ENCODE assay signal across 7 mouse cellular contexts in genomic region chr8:83652744-83653661, GRCm38 (mm10). TPM values are rescaled to one million over a fixed set of nuclear protein-coding genes. Genes with fewer than 3 reads are reported as not detected.
DNase-seq lines count a peak whose midpoint lies in the region; ATAC-seq and TF ChIP-seq lines count a peak whose summit lies in the region.

No protein-coding gene starts in this region.

- 1% methylated on average over 42 of the region's 46 CpGs for WGBS in spleen, adult 2 months
- WGBS in heart, embryonic 13.5 days, result 1% methylated on average over 37 of the region's 46 CpGs

- peak overlapping the region; percentile 66 for H3K27ac ChIP-seq in spleen, adult 2 months (ENCODE audit: insufficient read depth, low read length)
- 0 out of 2 replicates have a peak overlapping the region, but pooled peaks have one; percentile 6 for H3K27ac ChIP-seq in brown adipose tissue, adult 24 weeks (replicated peaks; ENCODE audit: low read depth, low read length)
- peak overlapping the region; percentile 76 for H3K27ac ChIP-seq in heart, embryonic 13.5 days (replicated peaks)

- H3K4me2 ChIP-seq in heart, embryonic 13.5 days, result peak overlapping the region; percentile 95

- peaks cover 15% of the 10 kb centered on the region for H3K4me1 ChIP-seq in spleen, adult 2 months (ENCODE audit: control insufficient read depth, insufficient read depth, insufficient read length)
- peaks cover 5% of the 10 kb centered on the region for H3K4me1 ChIP-seq in brown adipose tissue, adult 24 weeks (ENCODE audit: control insufficient read depth, insufficient read depth, insufficient read length, low read length)
- peaks cover 28% of the 10 kb centered on the region for H3K4me1 ChIP-seq in heart, embryonic 13.5 days

- peak overlapping the region; percentile 88 for H3K9ac ChIP-seq in heart, embryonic 13.5 days

- ATAC-seq in heart, embryonic 13.5 days (ENCODE audit: extremely low read depth, insufficient number of reproducible peaks, low FRiP score, low TSS enrichment), result 0 out of 2 replicates have a peak, but pooled peaks have one; percentile 4

- no peak for TF ChIP-seq POLR2A in spleen, adult 2 months (IDR thresholded peaks at IDR 0.05; ENCODE audit: low read depth, low read length)

- no peaks in the 10 kb centered on the region; the same call in 1 of the 2 replicates for H3K27me3 ChIP-seq in spleen, adult 2 months (ENCODE audit: control insufficient read depth, insufficient read depth, low read length)
- no peaks in the 10 kb centered on the region for H3K27me3 ChIP-seq in heart, embryonic 13.5 days (replicated peaks)

- no peaks in the 10 kb centered on the region for H3K36me3 ChIP-seq in spleen, adult 2 months (ENCODE audit: control insufficient read depth, insufficient read depth, low read length)
- H3K36me3 ChIP-seq in heart, embryonic 13.5 days, result peaks cover 27% of the 10 kb centered on the region

- no peaks in the 10 kb centered on the region for H3K9me3 ChIP-seq in heart, embryonic 13.5 days

- no peak for DNase-seq in spleen, adult 2 months (ENCODE audit: low read depth in 1 of 2, low spot score in 2 of 2)
- DNase-seq in spleen, adult 12 weeks (ENCODE audit: low spot score), result no peak
- peak; percentile 47 for DNase-seq in liver
- DNase-seq in neural tube, embryonic 10.5 days (ENCODE audit: extremely low spot score, low spot score), result peak; percentile 33
- no peak for DNase-seq in right cerebral cortex, adult 18-20 months

- H3K4me3 ChIP-seq in spleen, adult 2 months (ENCODE audit: extremely low read depth, insufficient read depth, insufficient read length), result peak overlapping the region; percentile 93
- H3K4me3 ChIP-seq in brown adipose tissue, adult 24 weeks (ENCODE audit: insufficient read depth, low read depth, low read length), result peak overlapping the region; percentile 83
- peak overlapping the region; percentile 77 for H3K4me3 ChIP-seq in heart, embryonic 13.5 days

- TF ChIP-seq CTCF in spleen, adult 2 months (IDR thresholded peaks at IDR 0.05; ENCODE audit: extremely low read depth, insufficient read depth, insufficient read length, insufficient replicate concordance), result no peak

RNA-seq across cellular contexts. Expression of gene Gipc1, which starts 0.5 kb away (rescaled TPM):
- 27.7 and 32.5 TPM in 2 replicates for polyA plus RNA-seq in spleen, adult 2 months (2012; rRNA removed)
- polyA plus RNA-seq in brown adipose tissue, adult 24 weeks (2012; ENCODE audit: insufficient read depth, insufficient read length, missing spikeins), result 20.8 and 21.2 TPM in 2 replicates
- 155 and 164 TPM in 2 replicates for polyA plus RNA-seq in heart, embryonic 13.5 days (2015; fragmentation: Nextera tagmentation; extraction: Ambion mirVana)

RNA-seq across cellular contexts. Expression of gene Ptger1, which starts 13.5 kb away (rescaled TPM):
- 2.3 TPM in 2 replicates for polyA plus RNA-seq in spleen, adult 2 months (2012; rRNA removed)
- not detected in 2 replicates for polyA plus RNA-seq in brown adipose tissue, adult 24 weeks (2012; ENCODE audit: insufficient read depth, insufficient read length, missing spikeins)
- polyA plus RNA-seq in heart, embryonic 13.5 days (2015; fragmentation: Nextera tagmentation; extraction: Ambion mirVana), result 0.35 and 0.41 TPM in 2 replicates

RNA-seq across cellular contexts. Expression of gene Dnajb1, which starts 45.0 kb away (rescaled TPM):
- 24.9 and 30.8 TPM in 2 replicates for polyA plus RNA-seq in spleen, adult 2 months (2012; rRNA removed)
- polyA plus RNA-seq in brown adipose tissue, adult 24 weeks (2012; ENCODE audit: insufficient read depth, insufficient read length, missing spikeins), result 25.0 and 50.3 TPM in 2 replicates
- 41.4 and 47.4 TPM in 2 replicates for polyA plus RNA-seq in heart, embryonic 13.5 days (2015; fragmentation: Nextera tagmentation; extraction: Ambion mirVana)

RNA-seq across cellular contexts. Expression of gene Tecr, which starts 45.2 kb away (rescaled TPM):
- polyA plus RNA-seq in spleen, adult 2 months (2012; rRNA removed), result 309 and 381 TPM in 2 replicates
- 552 and 608 TPM in 2 replicates for polyA plus RNA-seq in brown adipose tissue, adult 24 weeks (2012; ENCODE audit: insufficient read depth, insufficient read length, missing spikeins)
- 438 and 474 TPM in 2 replicates for polyA plus RNA-seq in heart, embryonic 13.5 days (2015; fragmentation: Nextera tagmentation; extraction: Ambion mirVana)

RNA-seq across cellular contexts. Expression of gene Pkn1, which starts 46.0 kb away (rescaled TPM):
- 165 and 208 TPM in 2 replicates for polyA plus RNA-seq in spleen, adult 2 months (2012; rRNA removed)
- polyA plus RNA-seq in brown adipose tissue, adult 24 weeks (2012; ENCODE audit: insufficient read depth, insufficient read length, missing spikeins), result 98.1 and 111 TPM in 2 replicates
- 19.5 and 20.0 TPM in 2 replicates for polyA plus RNA-seq in heart, embryonic 13.5 days (2015; fragmentation: Nextera tagmentation; extraction: Ambion mirVana)

Comparison
In these comparisons a context has a peak if more than half of its experiments do, and no peak if none do; other contexts are left out.
1. DNase-seq: peak in liver (single experiment) and neural tube, embryonic 10.5 days (single experiment); none in spleen, adult 2 months (0 of 2), spleen, adult 12 weeks (single experiment) and right cerebral cortex, adult 18-20 months (single experiment).
2. H3K27ac ChIP-seq: peak in every context shown above with its lines; median percentile 76 in heart, embryonic 13.5 days; 66 in spleen, adult 2 months; 6 in brown adipose tissue, adult 24 weeks.
3. Peak in every context shown above with its lines, with median percentiles within 50 percentile points of each other: H3K4me3 ChIP-seq.